Mouse (Mus musculus) ES-E14 (cell line): ENCODE data around the gene Ager.

ENCODE experiments used
- CHD2 ChIP-seq: IDR thresholded peaks from 2 replicates; pipeline ENCODE4 v1.6.1; 2014; ENCODE audit warnings: mild to moderate bottlenecking, low read depth, low read length, inconsistent platforms
- HCFC1 ChIP-seq: IDR thresholded peaks from 2 replicates; pipeline ENCODE4 v1.6.1; 2012; ENCODE audit warnings: low read length, inconsistent platforms, borderline replicate concordance; ENCODE audit not compliant: insufficient read depth
- MAFK ChIP-seq: IDR thresholded peaks from 2 replicates; pipeline ENCODE4 v1.6.1; 2014; ENCODE audit warnings: mild to moderate bottlenecking, low read depth, low read length, inconsistent platforms; ENCODE audit not compliant: insufficient read depth
- ZC3H11A ChIP-seq: IDR thresholded peaks from 2 replicates; pipeline ENCODE4 v1.6.1; 2012; ENCODE audit warnings: low read depth, mild to moderate bottlenecking, inconsistent platforms, low read length, borderline replicate concordance
- ZNF384 ChIP-seq: IDR thresholded peaks from 2 replicates; pipeline ENCODE4 v1.6.1; 2012; ENCODE audit warnings: low read depth, low read length, inconsistent platforms

- TF ChIP-seq ZC3H11A (no peak), HCFC1 (no peak; the same call in 1 of the 2 replicates), MAFK (no peak), ZNF384 (no peak), CHD2 (no peak)
These were observed 29.7 kb downstream of the Ager start for GRCm38 (mm10) chr17:34627093-34627942.
